Mouse (Mus musculus) hindbrain, embryonic 15.5 days (tissue): ENCODE results near the gene Gpr84. TPM values are rescaled to one million over a fixed set of nuclear protein-coding genes. Genes with fewer than 3 reads are reported as not detected.

Experiments used
- ATAC-seq: fragments of 200-750 bp; cut with Nextera tagmentation; 2 replicates; pipeline ENCODE4 v1.8.0; 2017; ENCODE audit warnings: low read depth, moderate number of reproducible peaks, moderate TSS enrichment; ENCODE audit not compliant: low FRiP score
- H3K27ac ChIP-seq: fragments of 300-500 bp; sonication (generic); replicated peaks from 2 replicates; pipeline ENCODE4 v1.5.1; 2015; ENCODE audit warnings: mild to moderate bottlenecking, inconsistent platforms
- H3K27me3 ChIP-seq: fragments of 300-500 bp; sonication (generic); 2 replicates; pipeline ENCODE4 v1.6.1; 2015; ENCODE audit warnings: control low read depth, inconsistent platforms
- H3K36me3 ChIP-seq: fragments of 300-500 bp; sonication (generic); 2 replicates; pipeline ENCODE4 v1.6.1; 2015; ENCODE audit warnings: control low read depth, inconsistent platforms
- H3K4me1 ChIP-seq: fragments of 300-500 bp; sonication (generic); replicated peaks from 2 replicates; pipeline ENCODE4 v1.6.1; 2015; ENCODE audit warnings: control low read depth, inconsistent platforms
- H3K4me2 ChIP-seq: fragments of 300-500 bp; sonication (generic); 2 replicates; pipeline ENCODE4 v1.6.1; 2015; ENCODE audit warnings: moderate library complexity, mild to moderate bottlenecking, inconsistent platforms
- H3K4me3 ChIP-seq: fragments of 300-500 bp; sonication (generic); 2 replicates; pipeline ENCODE4 v1.5.1; 2015; ENCODE audit warnings: mild to moderate bottlenecking, inconsistent platforms
- H3K9ac ChIP-seq: fragments of 300-500 bp; sonication (generic); 2 replicates; pipeline ENCODE4 v1.6.1; 2015; ENCODE audit warnings: inconsistent platforms
- H3K9me3 ChIP-seq: fragments of 300-500 bp; sonication (generic); 2 replicates; pipeline ENCODE4 v1.6.1; 2016; ENCODE audit warnings: control low read depth, inconsistent platforms
- WGBS: fragments of 180-500 bp; shearing (Covaris S2); methylation state at CpG from one replicate; pipeline ENCODE4 v1.1.7; 2015; 5-methylcytosine and 5-hydroxymethylcytosine counted together
- polyA plus RNA-seq: library from polyadenylated mRNA; unstranded; fragments of >200 nt; fragmentation: Nextera tagmentation; extraction: Ambion mirVana; gene quantifications from 2 replicates; pipeline ENCODE4 v1.2.1, GENCODE M21; 2015

Gene Gpr84
- polyA plus RNA-seq, 1 experiment from 2014 or later, result 0.44 TPM

DNA sequence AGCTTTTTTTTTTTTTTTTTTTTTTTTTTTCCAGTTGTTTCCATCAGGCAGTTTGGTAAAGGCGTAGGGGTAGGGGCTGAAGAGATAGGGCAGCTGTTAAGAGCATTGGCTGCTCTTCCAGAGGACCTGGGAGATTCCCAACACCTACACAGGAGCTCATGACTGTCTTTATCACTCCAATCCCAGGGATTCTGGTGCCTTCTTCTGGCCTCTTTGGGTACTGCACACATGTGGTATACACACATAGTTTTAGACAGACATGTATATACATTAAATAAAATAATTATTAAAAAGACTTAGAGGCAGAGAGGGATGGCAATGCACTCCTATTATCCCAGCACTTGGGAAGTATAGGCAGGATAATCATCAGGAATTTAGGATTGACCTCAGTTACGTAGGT is 17.0 kb downstream of the Gpr84 start:
- H3K4me2 ChIP-seq, result no peak overlapping the region
- no peak overlapping the region for H3K9ac ChIP-seq
- H3K27me3 ChIP-seq, result no peaks in the 10 kb centered on the region
- H3K9me3 ChIP-seq, result no peaks in the 10 kb centered on the region
- WGBS, result 99% methylated on average over 2 of the region's 2 CpGs
- peaks cover 18% of the 10 kb centered on the region for H3K36me3 ChIP-seq
- H3K27ac ChIP-seq, result no peak overlapping the region
- peaks cover 47% of the 10 kb centered on the region for H3K4me1 ChIP-seq
- no peak overlapping the region for H3K4me3 ChIP-seq
- no peak for ATAC-seq

DNA sequence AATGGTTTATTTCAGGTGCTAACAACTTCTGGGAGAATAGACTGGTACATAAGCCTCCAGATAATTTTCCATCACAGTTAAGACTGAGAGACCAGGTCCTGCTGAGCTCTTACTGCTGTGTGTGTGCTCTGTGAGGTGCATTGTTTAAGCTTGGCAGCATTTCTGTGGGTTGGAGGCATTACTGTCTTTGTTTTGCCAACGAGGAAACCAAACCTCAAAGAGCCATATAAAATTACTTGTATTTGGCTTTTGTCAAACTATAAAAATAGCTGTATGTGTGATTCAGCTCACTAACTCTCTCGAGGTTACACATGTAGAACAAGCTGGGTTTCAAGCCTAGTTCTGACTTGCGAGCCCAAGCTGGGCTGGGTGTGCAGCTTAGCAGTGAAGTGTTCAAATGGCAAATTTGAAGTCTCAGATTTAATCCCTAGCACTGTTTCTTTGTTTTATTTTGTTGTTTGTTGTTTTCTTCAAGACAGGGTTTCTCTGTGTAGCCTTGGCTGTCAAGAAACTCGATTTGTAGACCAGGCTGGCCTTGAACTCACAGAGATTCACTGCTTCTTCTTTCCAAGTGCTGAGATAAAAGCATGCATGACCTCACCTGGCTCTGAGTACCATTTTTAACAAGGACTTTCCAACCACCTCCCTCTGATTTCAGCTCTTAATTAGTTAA is 17.6 kb downstream of the Gpr84 start:
- Histone ChIP-seq H3K4me3 (no peak overlapping the region), H3K27me3 (no peaks in the 10 kb centered on the region), H3K4me1 (peaks cover 41% of the 10 kb centered on the region), H3K4me2 (no peak overlapping the region), H3K27ac (0 out of 2 replicates have a peak overlapping the region, but pooled peaks have one; percentile 31), H3K9me3 (no peaks in the 10 kb centered on the region), H3K36me3 (peaks cover 18% of the 10 kb centered on the region), H3K9ac (no peak overlapping the region)
- no peak for ATAC-seq
- WGBS, result 80% methylated on average over 4 of the region's 4 CpGs

DNA sequence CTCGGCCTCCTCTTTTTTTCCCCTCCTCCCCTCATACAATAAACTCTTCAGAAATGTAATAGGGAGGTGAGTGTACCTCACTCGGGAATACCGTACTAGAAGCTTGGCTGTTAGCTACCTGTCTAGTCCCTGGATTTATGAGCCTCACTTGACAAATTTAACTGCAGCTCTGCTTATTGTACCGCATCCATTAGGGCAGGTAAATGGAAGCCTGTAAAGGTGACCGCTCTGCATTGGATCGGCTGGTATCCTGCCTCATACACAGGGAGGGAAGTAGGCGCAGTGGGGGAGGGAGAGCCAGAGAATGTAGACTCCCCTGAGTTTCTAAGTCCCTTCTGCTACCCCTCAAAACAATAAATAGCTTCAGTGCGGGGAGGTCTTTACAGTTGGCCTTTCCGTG is 19.6 kb downstream of the Gpr84 start:
- Histone ChIP-seq H3K27me3 (no peaks in the 10 kb centered on the region), H3K36me3 (peaks cover 18% of the 10 kb centered on the region), H3K4me3 (no peak overlapping the region), H3K4me1 (peaks cover 28% of the 10 kb centered on the region), H3K27ac (0 out of 2 replicates have a peak overlapping the region, but pooled peaks have one; percentile 7), H3K9me3 (no peaks in the 10 kb centered on the region), H3K4me2 (no peak overlapping the region), H3K9ac (no peak overlapping the region)
- peak; percentile 47; the same call in 1 of the 2 replicates for ATAC-seq
- WGBS, result 83% methylated on average over 9 of the region's 9 CpGs

DNA sequence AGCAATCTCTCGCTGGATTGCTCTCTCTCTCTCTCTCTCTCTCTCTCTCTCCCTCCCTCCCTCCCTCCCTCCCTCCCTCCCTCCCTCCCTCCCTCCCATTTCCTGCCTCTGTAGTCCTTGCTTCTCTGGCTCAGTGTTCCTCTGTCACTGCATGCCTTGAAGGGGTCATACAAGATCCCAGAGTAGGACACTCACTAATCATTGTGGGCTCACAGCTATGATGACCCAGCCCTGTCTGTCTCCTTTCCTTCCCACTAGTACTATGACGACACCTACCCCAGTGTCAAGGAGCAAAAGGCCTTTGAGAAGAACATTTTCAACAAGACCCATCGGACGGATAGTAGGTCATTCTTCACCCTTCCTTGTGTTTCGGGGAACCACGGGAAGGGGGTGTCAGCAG is 20.0 kb downstream of the Gpr84 start:
- Histone ChIP-seq H3K4me2 (no peak overlapping the region), H3K27ac (0 out of 2 replicates have a peak overlapping the region, but pooled peaks have one; percentile 7), H3K9me3 (no peaks in the 10 kb centered on the region), H3K4me3 (no peak overlapping the region), H3K4me1 (peaks cover 30% of the 10 kb centered on the region), H3K27me3 (no peaks in the 10 kb centered on the region), H3K9ac (no peak overlapping the region), H3K36me3 (peaks cover 18% of the 10 kb centered on the region)
- no peak for ATAC-seq
- WGBS, result 81% methylated on average over 6 of the region's 6 CpGs

DNA sequence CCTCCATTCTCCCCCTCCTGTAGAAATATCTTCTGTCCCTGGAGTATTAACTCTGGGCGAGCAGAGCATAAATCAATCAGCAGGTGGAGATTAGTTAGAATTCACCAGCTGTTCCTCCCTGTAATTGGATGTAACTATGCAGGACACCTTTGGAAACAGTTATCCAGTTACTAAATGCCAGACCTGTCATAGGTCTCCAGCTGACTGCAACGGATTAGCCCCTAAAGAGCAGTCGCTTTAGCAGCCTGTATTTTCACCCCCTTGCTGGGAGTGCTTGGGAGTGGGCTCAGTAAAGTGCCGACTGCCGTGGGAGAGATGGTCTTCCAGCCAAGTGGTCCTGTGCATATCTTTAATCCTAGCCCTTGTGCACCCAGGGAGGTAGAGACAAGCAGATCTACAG is 20.8 kb downstream of the Gpr84 start:
- no peaks in the 10 kb centered on the region for H3K27me3 ChIP-seq
- WGBS, result 29% methylated on average over 5 of the region's 5 CpGs
- no peaks in the 10 kb centered on the region for H3K9me3 ChIP-seq
- peaks cover 18% of the 10 kb centered on the region for H3K36me3 ChIP-seq
- peak overlapping the region; percentile 53 for H3K27ac ChIP-seq
- H3K4me1 ChIP-seq, result peaks cover 35% of the 10 kb centered on the region
- no peak overlapping the region for H3K4me2 ChIP-seq
- H3K9ac ChIP-seq, result no peak overlapping the region
- no peak overlapping the region for H3K4me3 ChIP-seq
- ATAC-seq, result no peak

DNA sequence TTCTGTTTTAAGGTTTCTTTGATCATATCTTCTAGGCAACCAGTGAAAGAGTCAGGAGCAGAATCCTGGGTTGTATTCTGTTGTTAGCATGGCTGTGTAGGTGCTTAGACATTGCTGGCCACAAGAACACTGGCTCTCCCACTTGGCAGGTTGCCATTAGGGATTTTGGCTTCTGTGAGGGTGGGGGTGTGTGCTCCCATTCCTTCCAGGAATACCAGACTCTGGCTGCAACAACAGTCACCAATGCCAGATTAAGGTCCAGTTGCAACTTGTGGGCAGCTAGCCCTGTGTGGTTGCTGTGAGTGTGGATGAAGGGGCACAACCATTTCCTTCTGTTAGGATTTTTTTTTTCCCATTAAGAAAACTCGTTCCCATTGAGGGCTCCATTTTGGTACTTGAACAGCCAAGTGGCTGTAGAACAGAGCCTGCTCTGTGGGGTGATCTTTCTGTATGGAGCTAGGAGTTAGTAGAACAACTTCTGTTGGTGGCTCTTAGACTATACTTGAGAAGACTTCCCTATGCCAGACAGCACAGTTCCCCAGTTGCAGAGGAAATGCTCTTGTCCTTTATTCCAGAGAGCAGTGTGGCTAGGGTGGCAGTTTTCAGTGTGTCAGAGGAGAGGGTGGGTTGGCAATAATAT is 24.5 kb downstream of the Gpr84 start:
- H3K4me3 ChIP-seq, result no peak overlapping the region
- H3K9ac ChIP-seq, result no peak overlapping the region
- WGBS, result 54% methylated on average over 1 of the region's 1 CpGs
- H3K4me2 ChIP-seq, result no peak overlapping the region
- no peaks in the 10 kb centered on the region for H3K36me3 ChIP-seq
- peak; percentile 63; the same call in 1 of the 2 replicates for ATAC-seq
- peaks cover 33% of the 10 kb centered on the region for H3K4me1 ChIP-seq
- H3K27ac ChIP-seq, result peak overlapping the region; percentile 78
- no peaks in the 10 kb centered on the region for H3K27me3 ChIP-seq
- H3K9me3 ChIP-seq, result no peaks in the 10 kb centered on the region

DNA sequence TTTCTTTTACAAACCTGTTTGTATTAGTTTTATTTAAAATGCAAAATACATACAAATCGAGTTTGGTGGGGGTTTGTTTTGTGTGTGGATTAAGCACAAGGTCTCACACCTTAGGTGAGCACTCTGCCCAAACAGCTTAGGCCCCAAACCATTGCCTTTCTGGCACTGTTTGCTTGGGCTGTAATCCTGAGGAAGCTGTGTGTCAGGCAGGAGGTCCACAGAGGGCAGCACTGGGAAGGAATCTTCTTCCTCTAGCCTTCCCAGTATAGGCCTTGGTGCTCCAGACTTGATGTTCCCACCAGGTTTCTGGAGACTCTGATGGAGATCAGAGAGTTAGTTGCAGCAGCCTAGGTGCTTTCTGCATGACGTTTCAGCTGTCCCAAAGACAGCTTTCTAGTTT is 25.8 kb downstream of the Gpr84 start:
- no peaks in the 10 kb centered on the region for H3K27me3 ChIP-seq
- peak overlapping the region; percentile 78 for H3K27ac ChIP-seq
- peaks cover 23% of the 10 kb centered on the region for H3K4me1 ChIP-seq
- H3K36me3 ChIP-seq, result no peaks in the 10 kb centered on the region
- H3K4me2 ChIP-seq, result no peak overlapping the region
- H3K9ac ChIP-seq, result no peak overlapping the region
- no peak for ATAC-seq
- WGBS, result 52% methylated on average over 2 of the region's 2 CpGs
- no peaks in the 10 kb centered on the region for H3K9me3 ChIP-seq
- no peak overlapping the region for H3K4me3 ChIP-seq

DNA sequence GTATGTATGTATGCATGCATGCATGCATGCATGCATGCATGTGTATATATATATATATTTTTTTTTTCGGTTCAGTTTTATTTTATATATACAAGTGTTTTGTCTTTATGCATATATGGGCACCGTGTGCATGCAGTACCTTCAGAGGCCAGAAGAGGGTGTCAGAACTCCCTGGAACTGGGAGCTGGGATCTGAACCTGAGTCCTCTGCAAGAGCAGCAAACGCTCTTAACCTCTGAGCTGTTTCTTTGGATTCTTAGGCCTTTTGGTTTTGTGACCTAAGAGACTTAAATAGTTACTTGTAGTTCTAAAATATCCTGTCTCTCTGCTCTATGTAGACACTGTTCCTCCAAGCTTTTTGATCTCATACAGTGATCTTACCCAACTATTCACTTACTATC is 26.3 kb downstream of the Gpr84 start:
- peaks cover 17% of the 10 kb centered on the region for H3K4me1 ChIP-seq
- no peak overlapping the region for H3K9ac ChIP-seq
- no peak for ATAC-seq
- no peaks in the 10 kb centered on the region for H3K27me3 ChIP-seq
- no peaks in the 10 kb centered on the region for H3K36me3 ChIP-seq
- H3K4me2 ChIP-seq, result no peak overlapping the region
- H3K27ac ChIP-seq, result no peak overlapping the region
- H3K4me3 ChIP-seq, result no peak overlapping the region
- no peaks in the 10 kb centered on the region for H3K9me3 ChIP-seq
- 53% methylated on average over 3 of the region's 3 CpGs for WGBS

DNA sequence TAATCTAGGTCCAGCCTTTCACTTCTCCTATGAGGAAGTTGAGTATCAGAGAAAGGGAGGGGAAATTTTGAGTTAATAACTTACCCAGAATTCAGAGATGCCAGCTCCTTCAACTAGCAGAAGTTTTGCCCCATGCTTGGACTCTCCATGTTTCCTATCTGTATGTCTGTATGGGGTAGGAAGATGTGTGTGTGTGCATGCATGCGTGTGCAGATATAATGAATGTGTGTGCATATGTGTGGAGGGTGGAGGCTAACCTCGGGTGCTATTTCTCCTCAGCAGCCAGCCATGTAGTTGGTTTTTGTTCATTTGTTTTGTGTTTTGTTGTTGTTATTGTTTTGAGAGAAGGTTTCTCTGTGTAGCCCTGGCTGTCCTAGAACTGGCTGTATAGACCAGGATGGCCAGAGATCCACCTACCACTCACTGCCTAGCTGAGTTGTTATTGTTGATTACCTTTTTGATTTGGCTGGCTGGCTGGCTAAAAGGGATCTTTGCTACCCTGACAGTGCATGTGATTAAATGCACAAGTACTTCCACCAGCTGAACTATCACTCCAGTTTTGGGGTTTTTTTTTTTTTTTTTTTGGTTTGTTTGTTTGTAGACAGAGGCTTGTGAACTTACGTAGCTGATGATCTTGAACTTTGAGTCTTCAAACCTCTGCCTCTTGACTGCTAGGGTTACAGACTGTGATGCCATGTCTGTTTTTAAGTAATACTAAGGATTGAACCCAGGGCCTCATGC is 28.8 kb downstream of the Gpr84 start:
- Histone ChIP-seq H3K4me3 (no peak overlapping the region), H3K27ac (no peak overlapping the region), H3K4me2 (no peak overlapping the region), H3K9ac (no peak overlapping the region), H3K27me3 (no peaks in the 10 kb centered on the region), H3K36me3 (no peaks in the 10 kb centered on the region), H3K4me1 (peaks cover 24% of the 10 kb centered on the region), H3K9me3 (no peaks in the 10 kb centered on the region)
- WGBS, result 96% methylated on average over 3 of the region's 3 CpGs
- no peak for ATAC-seq

DNA sequence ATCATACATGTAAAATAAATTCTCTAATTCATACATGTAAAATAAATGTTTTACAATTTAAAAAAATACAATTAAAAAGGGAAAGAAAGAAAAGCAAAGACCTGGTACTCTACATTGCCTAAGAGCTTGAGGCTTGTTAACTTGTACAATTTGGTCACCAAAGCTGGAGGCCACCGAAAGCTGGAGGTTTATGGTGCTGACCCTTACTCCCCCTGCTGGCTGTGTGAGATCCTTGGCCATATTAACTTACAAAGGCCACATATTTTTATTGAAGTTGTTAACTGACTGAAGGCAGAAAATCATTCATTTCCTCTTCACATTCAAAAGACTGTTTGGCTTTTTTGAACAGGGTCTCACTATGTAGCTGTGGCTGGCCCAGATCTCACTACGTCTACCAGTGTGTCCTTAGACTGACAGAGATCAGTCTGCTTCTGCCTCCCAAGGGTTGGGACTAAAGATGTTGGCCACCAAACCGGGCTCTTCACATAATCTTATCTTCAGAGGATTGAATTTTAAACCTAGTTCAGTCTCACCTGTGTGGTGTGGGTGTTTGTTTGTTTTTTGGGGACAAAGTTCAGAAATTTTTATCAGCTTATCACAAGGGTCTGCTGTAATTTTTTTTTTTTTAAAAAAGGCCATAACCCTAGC is 29.5 kb downstream of the Gpr84 start:
- Histone ChIP-seq H3K27me3 (no peaks in the 10 kb centered on the region), H3K4me1 (peaks cover 21% of the 10 kb centered on the region), H3K36me3 (no peaks in the 10 kb centered on the region), H3K4me3 (no peak overlapping the region), H3K27ac (no peak overlapping the region), H3K9me3 (no peaks in the 10 kb centered on the region), H3K9ac (no peak overlapping the region), H3K4me2 (no peak overlapping the region)
- ATAC-seq, result no peak
- 72% methylated on average over 3 of the region's 3 CpGs for WGBS

DNA sequence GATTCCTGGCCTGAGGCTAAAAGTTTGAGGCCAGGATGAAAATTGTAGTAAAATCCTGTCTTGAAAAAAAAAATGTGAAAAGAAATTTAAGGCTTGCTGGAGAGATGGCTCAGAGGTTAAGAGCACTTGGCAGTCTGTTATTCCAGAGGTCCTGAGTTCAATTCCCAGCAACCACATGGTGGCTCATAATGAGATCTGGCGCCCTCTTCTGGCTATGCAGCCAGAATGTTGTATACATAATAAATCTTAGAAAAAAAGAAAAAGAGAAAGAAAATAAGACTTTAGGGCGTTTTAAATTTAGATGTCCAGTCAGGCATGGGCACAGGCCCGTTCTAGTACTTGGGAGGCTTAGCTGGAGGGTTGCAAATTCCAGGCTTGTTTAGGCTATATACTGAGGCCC is 30.7 kb downstream of the Gpr84 start:
- no peak for ATAC-seq
- no peak overlapping the region for H3K27ac ChIP-seq
- no peak overlapping the region for H3K4me3 ChIP-seq
- H3K4me2 ChIP-seq, result no peak overlapping the region
- WGBS, result 59% methylated on average over 3 of the region's 3 CpGs
- H3K27me3 ChIP-seq, result no peaks in the 10 kb centered on the region
- H3K36me3 ChIP-seq, result no peaks in the 10 kb centered on the region
- H3K4me1 ChIP-seq, result peaks cover 11% of the 10 kb centered on the region
- no peak overlapping the region for H3K9ac ChIP-seq
- H3K9me3 ChIP-seq, result no peaks in the 10 kb centered on the region

DNA sequence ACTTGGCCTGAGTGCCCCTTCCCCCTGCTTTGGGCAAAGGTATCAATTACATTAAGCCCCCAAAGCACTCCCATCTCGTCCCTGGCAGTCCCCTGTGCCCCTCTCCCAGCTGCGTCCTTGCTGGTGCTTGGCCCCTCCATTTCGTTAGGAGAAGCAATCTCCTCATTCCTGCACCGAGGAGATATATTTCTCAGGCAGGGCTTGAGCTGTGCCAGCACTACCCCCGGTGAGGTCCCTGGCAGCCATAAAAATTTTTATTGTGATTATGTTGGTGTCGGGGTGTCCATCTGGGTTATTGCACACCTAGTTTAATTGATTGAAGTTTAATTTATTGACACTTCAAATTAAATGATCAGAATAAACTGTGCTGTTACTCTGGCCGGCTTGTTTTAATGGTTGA is 32.5 kb downstream of the Gpr84 start:
- ATAC-seq, result no peak
- Histone ChIP-seq H3K9me3 (no peaks in the 10 kb centered on the region), H3K4me1 (peaks cover 26% of the 10 kb centered on the region), H3K9ac (no peak overlapping the region), H3K27ac (no peak overlapping the region), H3K4me2 (no peak overlapping the region), H3K27me3 (no peaks in the 10 kb centered on the region), H3K36me3 (no peaks in the 10 kb centered on the region), H3K4me3 (no peak overlapping the region)
- 62% methylated on average over 7 of the region's 7 CpGs for WGBS
